Mouse (Mus musculus): ENCODE results near the gene Gpbar1. TPM values are rescaled to one million over a fixed set of nuclear protein-coding genes. Genes with fewer than 3 reads are reported as not detected.
A peak's percentile ranks its signal among the peaks of the same experiment; 100 is the strongest.

The Gpbar1 gene
- polyA plus RNA-seq, 1 experiment from 2014 or later: 0.15 TPM

- no peak for ATAC-seq (replicated peaks)
- Histone ChIP-seq H3K4me2 (no peak overlapping the region), H3K9ac (no peak overlapping the region), H3K4me1 (peaks cover 19% of the 10 kb centered on the region), H3K27ac (no peak overlapping the region), H3K4me3 (no peak overlapping the region), H3K36me3 (replicated peaks) (no peaks in the 10 kb centered on the region), H3K9me3 (no peaks in the 10 kb centered on the region), H3K27me3 (replicated peaks) (peaks cover 10% of the 10 kb centered on the region)
- 87% methylated on average over 6 of the region's 6 CpGs for WGBS
Observed at GRCm38 (mm10) chr1:74300347-74301110, 22.2 kb downstream of the Gpbar1 start.

DNA sequence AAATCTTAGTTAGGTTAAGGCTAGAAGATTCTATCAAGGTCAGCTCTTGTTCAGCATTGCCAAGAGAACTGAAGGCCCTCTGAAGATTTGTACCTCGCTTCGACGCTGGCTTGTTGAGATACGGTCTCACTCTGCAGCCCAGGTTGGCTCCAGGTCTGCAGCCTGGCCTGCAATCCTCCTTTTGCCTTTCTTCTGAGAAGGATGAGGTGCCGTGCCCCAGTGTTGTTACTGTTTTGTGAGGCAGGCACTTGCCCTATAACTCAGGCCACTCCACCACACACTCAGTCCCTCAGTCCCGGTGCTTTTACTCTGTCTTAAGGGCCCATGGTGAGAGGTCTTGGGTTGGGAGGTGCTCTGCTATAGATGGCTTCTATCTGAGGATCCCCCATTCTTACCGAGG, 23.9 kb downstream of the Gpbar1 start:
- Histone ChIP-seq H3K4me3 (no peak overlapping the region), H3K4me2 (no peak overlapping the region), H3K9me3 (no peaks in the 10 kb centered on the region), H3K27ac (no peak overlapping the region), H3K4me1 (peaks cover 10% of the 10 kb centered on the region), H3K36me3 (replicated peaks) (no peaks in the 10 kb centered on the region), H3K9ac (no peak overlapping the region), H3K27me3 (replicated peaks) (peaks cover 10% of the 10 kb centered on the region)
- WGBS: 91% methylated on average over 7 of the region's 7 CpGs
- no peak for ATAC-seq (replicated peaks)

DNA sequence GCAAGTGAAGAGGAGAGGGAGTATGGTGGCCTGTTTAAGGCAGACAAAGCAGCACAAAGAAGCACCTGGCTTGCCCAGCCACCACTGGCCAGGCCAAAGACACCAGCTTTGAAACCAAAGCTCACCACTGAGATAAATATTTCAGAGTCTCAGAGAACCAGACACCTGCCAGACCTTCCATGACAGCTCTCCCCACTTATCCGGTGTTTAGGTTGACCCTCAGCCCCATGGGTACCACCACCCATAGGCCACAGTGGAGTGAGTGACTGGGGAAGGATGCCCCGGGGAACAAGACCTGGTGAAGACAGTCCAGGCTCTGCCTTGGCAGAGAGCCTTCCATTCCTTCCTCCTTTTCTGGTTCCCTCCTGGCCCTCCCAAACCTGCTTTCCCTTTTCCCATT, 24.5 kb downstream of the Gpbar1 start:
- Histone ChIP-seq H3K4me2 (no peak overlapping the region), H3K27ac (no peak overlapping the region), H3K4me3 (no peak overlapping the region), H3K9ac (no peak overlapping the region), H3K27me3 (replicated peaks) (peaks cover 10% of the 10 kb centered on the region), H3K36me3 (replicated peaks) (no peaks in the 10 kb centered on the region), H3K9me3 (no peaks in the 10 kb centered on the region), H3K4me1 (peaks cover 10% of the 10 kb centered on the region)
- no peak for ATAC-seq (replicated peaks)
- WGBS: 85% methylated on average over 2 of the region's 2 CpGs

- WGBS: 1% methylated on average over 56 of the region's 56 CpGs
- 0 out of 2 replicates have a peak overlapping the region, but pooled peaks have one; percentile 1 for H3K27ac ChIP-seq
Observed at GRCm38 (mm10) chr1:74303509-74304338, 25.4 kb downstream of the Gpbar1 start.

DNA sequence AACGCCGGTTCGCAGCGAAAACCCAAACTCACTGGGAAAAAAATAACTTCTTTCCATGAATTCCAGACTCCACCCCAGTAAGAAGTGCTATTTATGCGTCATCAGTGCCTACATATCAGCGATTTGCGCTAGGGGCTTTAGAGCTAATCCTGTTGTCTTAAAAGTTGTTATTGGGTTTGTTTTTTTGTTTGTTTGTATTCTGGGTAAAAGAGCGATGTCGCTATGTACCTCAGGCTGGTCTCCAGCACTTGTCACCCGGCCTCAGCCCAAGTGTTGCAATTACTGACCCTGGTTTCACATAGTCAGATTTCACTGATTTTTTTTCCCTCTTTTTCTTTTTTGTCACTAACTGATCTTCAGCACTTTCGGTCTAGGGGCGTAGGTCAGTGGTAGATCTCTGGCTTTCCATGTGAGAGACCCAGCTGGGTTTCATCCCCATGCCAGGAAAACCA, 26.0 kb downstream of the Gpbar1 start:
- peak overlapping the region; percentile 4; the same call in 1 of the 2 replicates for H3K9ac ChIP-seq
- H3K4me3 ChIP-seq: peak overlapping the region; percentile 40
- H3K27ac ChIP-seq: 0 out of 2 replicates have a peak overlapping the region, but pooled peaks have one; percentile 1
- peak overlapping the region; percentile 68 for H3K4me2 ChIP-seq
- H3K27me3 ChIP-seq (replicated peaks): peaks cover 10% of the 10 kb centered on the region
- peaks cover 10% of the 10 kb centered on the region for H3K4me1 ChIP-seq
- no peaks in the 10 kb centered on the region for H3K9me3 ChIP-seq
- no peak for ATAC-seq (replicated peaks)
- WGBS: 12% methylated on average over 12 of the region's 12 CpGs
- no peaks in the 10 kb centered on the region for H3K36me3 ChIP-seq (replicated peaks)

More at GRCm38 (mm10) chr1:74303509-74304338, 25.4 kb downstream of the Gpbar1 start:
- Histone ChIP-seq H3K4me2 (peak overlapping the region; percentile 68), H3K27me3 (replicated peaks) (peaks cover 10% of the 10 kb centered on the region), H3K4me3 (peak overlapping the region; percentile 40), H3K9me3 (no peaks in the 10 kb centered on the region), H3K36me3 (replicated peaks) (no peaks in the 10 kb centered on the region), H3K4me1 (peaks cover 10% of the 10 kb centered on the region), H3K9ac (peak overlapping the region; percentile 4; the same call in 1 of the 2 replicates)
- ATAC-seq (replicated peaks): peak; percentile 71

GRCm38 (mm10) chr1:74304946-74305345, 26.6 kb downstream of the Gpbar1 start:
- Histone ChIP-seq H3K4me3 (no peak overlapping the region), H3K27ac (no peak overlapping the region), H3K9ac (no peak overlapping the region), H3K4me1 (peaks cover 10% of the 10 kb centered on the region), H3K36me3 (replicated peaks) (no peaks in the 10 kb centered on the region), H3K27me3 (replicated peaks) (peaks cover 10% of the 10 kb centered on the region), H3K9me3 (no peaks in the 10 kb centered on the region), H3K4me2 (no peak overlapping the region)
- 81% methylated on average over 4 of the region's 4 CpGs for WGBS
- ATAC-seq (replicated peaks): no peak

GRCm38 (mm10) chr1:74305522-74305921, 27.2 kb downstream of the Gpbar1 start, which contains the start of gene Tmbim1:
Gene Tmbim1, minus strand, starts transcription at chr1:74305622.
- H3K27me3 ChIP-seq (replicated peaks): peaks cover 10% of the 10 kb centered on the region
- peak within 1 kb of the TSS; percentile 68 for H3K4me2 ChIP-seq
- no peaks in the 10 kb centered on the region for H3K36me3 ChIP-seq (replicated peaks)
- H3K9ac ChIP-seq: no peak within 1 kb of the TSS
- 0 out of 2 replicates have a peak within 1 kb of the TSS, but pooled peaks have one; percentile 40 for H3K4me3 ChIP-seq
- peaks cover 10% of the 10 kb centered on the region for H3K4me1 ChIP-seq
- ATAC-seq (replicated peaks): no peak
- no peaks in the 10 kb centered on the region for H3K9me3 ChIP-seq
- no peak within 1 kb of the TSS for H3K27ac ChIP-seq
- WGBS: 87% methylated on average over 2 of the region's 2 CpGs

- no peaks in the 10 kb centered on the region for H3K9me3 ChIP-seq
- H3K27me3 ChIP-seq (replicated peaks): peaks cover 10% of the 10 kb centered on the region
- no peak overlapping the region for H3K4me2 ChIP-seq
- H3K36me3 ChIP-seq (replicated peaks): no peaks in the 10 kb centered on the region
- H3K4me1 ChIP-seq: peaks cover 10% of the 10 kb centered on the region
- H3K27ac ChIP-seq: no peak overlapping the region
- no peak overlapping the region for H3K9ac ChIP-seq
- WGBS: 100% methylated on average over 1 of the region's 1 CpGs
- H3K4me3 ChIP-seq: no peak overlapping the region
- no peak for ATAC-seq (replicated peaks)
Observed at GRCm38 (mm10) chr1:74307146-74307545, 28.8 kb downstream of the Gpbar1 start.

GRCm38 (mm10) chr1:74308001-74308964, 29.9 kb downstream of the Gpbar1 start:
- Histone ChIP-seq H3K36me3 (replicated peaks) (no peaks in the 10 kb centered on the region), H3K9me3 (no peaks in the 10 kb centered on the region), H3K4me3 (no peak overlapping the region), H3K27ac (no peak overlapping the region), H3K4me1 (peaks cover 10% of the 10 kb centered on the region), H3K9ac (no peak overlapping the region), H3K4me2 (no peak overlapping the region), H3K27me3 (replicated peaks) (peaks cover 10% of the 10 kb centered on the region)
- WGBS: 80% methylated on average over 10 of the region's 10 CpGs
- ATAC-seq (replicated peaks): no peak

DNA sequence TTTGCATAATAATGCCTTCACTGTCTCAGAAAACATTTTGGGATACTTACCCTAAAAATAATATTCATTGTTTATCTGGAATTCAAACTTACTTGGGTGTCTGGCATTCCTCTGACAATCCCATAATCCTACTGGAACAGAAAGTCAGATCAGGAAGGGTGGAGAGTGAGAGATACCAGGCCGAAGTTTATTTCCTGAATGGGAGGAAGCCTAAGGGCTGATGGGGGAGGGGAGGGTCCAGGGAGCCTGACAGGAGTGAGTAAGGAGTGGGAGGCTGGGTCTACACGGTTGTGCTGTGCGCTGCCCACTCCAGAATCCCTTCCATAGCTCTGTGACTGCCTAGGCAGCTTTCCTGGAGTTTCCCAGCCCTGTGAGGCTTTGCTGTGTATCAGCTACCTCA, 31.4 kb downstream of the Gpbar1 start:
- ATAC-seq (replicated peaks): no peak
- Histone ChIP-seq H3K4me3 (no peak overlapping the region), H3K36me3 (replicated peaks) (no peaks in the 10 kb centered on the region), H3K9ac (no peak overlapping the region), H3K9me3 (no peaks in the 10 kb centered on the region), H3K4me2 (no peak overlapping the region), H3K4me1 (no peaks in the 10 kb centered on the region), H3K27me3 (replicated peaks) (no peaks in the 10 kb centered on the region), H3K27ac (no peak overlapping the region)
- 55% methylated on average over 3 of the region's 3 CpGs for WGBS

DNA sequence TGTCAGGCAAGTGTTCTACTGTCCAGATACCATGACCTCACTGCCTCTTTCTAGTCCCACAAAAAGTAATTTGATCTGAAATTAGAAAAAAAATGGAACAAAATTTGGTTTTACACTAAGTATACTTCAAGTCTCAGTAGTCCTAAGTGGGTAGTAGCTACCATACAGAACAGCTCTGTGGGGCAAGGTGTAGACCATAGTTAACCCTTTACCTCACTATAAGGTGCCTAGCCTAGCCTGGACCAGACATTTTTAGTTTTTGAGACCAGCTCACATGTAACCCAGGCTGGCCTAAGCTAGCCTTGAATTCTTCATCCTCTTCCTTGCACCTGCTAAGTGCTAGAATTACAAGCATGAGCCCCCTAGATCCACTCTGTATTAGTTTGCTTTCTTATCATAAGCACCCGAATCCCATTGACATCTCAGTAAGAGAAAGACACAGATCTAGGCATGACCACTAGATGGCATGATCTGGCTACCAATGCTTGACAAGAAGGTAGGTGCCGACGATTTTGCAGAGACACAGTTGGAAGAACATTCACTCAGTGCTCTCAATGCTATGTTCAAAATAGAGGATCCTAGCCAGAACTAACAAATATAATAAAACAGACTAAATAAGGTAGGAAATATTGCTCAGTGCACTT, 34.8 kb downstream of the Gpbar1 start:
- Histone ChIP-seq H3K9ac (no peak overlapping the region), H3K27me3 (replicated peaks) (no peaks in the 10 kb centered on the region), H3K27ac (no peak overlapping the region), H3K4me2 (no peak overlapping the region), H3K4me1 (no peaks in the 10 kb centered on the region), H3K36me3 (replicated peaks) (no peaks in the 10 kb centered on the region), H3K4me3 (no peak overlapping the region), H3K9me3 (no peaks in the 10 kb centered on the region)
- peak; percentile 60 for ATAC-seq (replicated peaks)
- 7% methylated on average over 3 of the region's 3 CpGs for WGBS

All from midbrain, embryonic 15.5 days (tissue).